Mouse (Mus musculus) thymus, postnatal 4 days (tissue): ENCODE measurements around the gene Magi2.
"Not testable (repeated sequence)": the region's sequence is repeated elsewhere in the genome, so short reads cannot be mapped to it uniquely, and the experiment has no call there.

Source experiments
- DNase-seq: peaks from one replicate; pipeline ENCODE4 v3.0.0; 2021

Gene Magi2

DNA sequence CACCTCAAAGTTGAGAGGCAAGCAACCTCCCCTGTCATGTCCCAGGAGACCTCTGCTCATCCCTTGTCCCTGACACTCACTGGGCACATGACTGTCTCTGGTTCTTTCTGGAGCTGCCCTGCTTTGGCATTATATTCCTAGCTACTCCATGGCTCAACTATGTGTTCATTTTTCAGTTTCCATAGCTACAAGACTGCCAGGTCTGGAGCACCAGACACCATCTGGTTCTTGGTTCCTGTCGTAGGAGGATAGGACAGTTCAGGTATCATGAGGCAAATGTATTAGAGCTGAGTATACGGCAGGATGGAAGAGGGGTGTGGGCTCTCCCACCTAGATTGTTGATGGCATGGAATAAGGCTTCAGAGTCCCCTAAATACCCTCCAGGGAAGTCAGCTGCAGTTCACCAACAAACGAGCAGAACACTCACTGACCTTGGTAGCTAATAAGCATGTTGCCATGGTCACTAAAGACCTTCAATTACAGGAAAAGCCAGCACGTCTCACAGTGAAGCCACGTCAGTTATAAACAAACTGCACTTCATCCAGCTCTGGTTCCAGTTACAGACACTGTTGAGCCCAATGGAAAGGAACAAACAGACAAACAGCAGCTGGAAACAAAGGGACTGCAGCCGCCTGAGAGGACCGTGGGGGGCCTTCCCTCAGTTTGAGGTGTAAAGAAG, 1449.5 kb downstream of the Magi2 start:
- no peak for DNase-seq

DNA sequence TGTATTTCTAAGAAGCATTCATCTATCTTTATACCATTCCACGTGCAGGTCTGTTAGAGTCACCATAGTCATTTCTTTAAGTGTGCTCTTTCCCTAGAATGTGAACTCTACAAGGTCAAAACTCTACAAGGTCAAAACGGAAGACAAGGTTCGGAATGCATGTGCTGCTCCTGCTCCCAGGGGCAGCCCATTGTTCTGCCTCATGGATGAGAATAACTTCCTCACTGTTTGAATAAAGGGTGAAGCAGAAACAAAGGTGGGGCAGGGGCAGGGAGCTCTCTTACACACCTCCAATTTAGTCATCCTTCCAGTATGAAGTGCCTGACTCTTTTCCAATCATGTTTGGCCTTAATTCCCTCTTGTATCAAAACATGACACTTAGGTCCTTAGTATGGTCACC, 1450.4 kb downstream of the Magi2 start:
- DNase-seq: no peak

GRCm38 (mm10) chr5:20678573-20678972, 1451.7 kb downstream of the Magi2 start:
- DNase-seq: no peak

DNA sequence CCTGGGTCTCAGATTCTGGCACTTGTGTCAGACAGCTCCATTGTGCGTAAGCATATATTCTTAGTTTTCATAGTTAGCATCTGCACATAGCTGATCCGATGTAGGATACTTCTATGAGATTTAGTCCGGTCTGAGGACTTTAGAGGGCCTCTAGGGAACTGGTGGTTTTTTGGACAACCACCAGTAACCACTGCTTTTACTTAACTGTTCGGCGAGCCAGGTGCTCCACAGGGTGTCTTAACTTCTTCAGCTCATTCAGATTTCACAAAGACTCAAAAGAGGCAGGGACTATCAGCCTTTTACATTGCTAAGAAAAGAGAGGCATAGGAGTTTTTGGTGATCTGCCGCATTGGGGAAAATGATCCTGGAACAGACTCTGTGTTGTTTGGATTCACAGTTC, 1453.1 kb downstream of the Magi2 start:
- no peak for DNase-seq

GRCm38 (mm10) chr5:20680833-20681530, 1454.1 kb downstream of the Magi2 start:
- DNase-seq: no peak

DNA sequence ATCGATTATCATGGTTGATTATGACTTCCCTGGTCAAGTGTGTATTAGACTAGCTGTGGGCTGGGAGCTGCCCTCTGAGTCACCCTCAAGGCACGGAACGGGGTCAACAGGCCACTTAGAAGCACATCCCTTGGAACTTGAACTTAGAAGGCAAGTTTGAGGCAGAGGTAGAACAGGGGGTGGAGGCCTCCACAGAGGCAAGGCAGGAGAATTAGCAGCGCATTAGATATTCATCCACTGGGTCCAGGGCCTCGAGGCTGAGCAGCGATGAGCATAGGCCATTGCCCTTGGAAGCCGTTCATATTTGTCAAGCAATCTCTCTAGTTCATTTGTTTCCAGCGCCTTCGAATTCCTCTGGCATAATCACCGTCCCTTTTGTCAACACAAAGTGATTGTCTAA, 1454.8 kb downstream of the Magi2 start:
- no peak for DNase-seq

DNA sequence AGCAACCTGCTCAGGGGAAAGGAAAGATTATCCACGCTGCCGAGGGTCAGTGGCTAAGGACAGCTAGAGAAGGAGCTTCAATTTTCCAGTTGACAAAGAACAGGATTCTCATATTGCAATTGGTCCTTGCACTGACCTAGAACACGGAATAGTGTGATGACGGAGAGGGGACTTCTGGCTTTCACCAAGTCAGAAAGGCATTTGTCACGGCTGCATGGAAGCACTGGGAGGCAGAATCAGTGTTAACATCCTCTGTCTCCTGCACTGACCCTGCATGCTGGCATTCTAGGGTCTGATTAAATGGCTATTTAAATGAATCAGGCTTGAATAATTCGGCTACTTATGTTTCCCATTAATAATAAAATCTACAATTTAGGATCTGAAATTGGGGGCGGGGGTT, 1455.4 kb downstream of the Magi2 start:
- no peak for DNase-seq

DNA sequence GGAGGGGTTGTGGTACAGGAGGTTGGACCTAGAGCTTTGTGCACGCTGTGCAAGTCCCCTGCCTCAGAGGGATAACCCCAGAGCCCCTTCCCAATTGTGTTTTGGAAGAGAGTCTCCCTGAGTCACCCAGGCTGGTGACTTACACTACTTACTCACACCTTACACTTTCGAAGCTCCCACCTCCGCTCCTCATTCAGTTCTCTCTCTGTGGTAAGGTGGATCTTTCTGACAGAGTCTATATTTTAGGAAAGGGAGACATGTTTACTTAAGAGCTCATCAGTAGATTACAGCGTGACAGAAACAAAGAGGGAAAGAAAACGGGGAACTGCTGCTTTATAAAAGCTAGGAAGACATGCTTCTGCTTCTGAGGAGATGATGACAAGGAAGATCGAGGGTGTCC, 1457.3 kb downstream of the Magi2 start:
- no peak for DNase-seq

DNA sequence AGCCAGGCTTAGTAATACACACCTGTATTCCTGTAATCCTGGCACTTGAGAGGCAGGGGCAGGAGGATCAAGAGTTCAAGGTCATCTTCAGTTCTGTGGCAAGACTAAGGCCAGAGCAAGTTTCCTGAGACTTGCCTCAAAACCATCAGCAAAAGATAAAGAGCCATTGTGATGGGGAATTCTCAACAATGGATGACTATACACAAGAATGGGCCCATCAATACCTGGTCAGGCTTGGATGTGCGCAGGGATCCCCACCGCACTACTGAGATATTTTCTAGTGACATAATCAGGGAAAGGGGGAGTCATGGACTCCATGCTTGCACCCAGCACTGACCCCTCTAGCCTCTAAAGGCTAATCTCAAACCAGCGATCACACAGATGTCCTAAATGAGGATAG, 1465.4 kb downstream of the Magi2 start:
- DNase-seq: no peak

DNA sequence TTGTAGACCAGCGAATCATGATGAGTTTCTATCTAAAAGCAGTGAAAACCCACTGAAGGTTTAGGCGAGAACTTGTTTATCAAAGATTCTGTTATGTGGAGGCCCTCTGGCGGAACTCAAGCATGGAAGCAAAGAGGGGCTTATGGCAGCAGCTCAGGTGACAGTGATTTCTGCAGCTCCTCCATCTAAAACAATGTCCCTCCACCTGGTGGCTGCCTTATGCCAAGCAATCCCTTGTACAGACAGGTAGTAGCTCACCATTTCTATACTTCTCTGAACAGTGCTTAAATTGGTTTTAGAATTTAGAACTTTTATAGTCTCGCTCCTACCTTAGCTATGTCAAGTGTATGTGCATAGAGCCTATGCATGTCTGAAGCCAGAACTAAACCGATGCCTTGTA, 1472.3 kb downstream of the Magi2 start:
- no peak for DNase-seq

DNA sequence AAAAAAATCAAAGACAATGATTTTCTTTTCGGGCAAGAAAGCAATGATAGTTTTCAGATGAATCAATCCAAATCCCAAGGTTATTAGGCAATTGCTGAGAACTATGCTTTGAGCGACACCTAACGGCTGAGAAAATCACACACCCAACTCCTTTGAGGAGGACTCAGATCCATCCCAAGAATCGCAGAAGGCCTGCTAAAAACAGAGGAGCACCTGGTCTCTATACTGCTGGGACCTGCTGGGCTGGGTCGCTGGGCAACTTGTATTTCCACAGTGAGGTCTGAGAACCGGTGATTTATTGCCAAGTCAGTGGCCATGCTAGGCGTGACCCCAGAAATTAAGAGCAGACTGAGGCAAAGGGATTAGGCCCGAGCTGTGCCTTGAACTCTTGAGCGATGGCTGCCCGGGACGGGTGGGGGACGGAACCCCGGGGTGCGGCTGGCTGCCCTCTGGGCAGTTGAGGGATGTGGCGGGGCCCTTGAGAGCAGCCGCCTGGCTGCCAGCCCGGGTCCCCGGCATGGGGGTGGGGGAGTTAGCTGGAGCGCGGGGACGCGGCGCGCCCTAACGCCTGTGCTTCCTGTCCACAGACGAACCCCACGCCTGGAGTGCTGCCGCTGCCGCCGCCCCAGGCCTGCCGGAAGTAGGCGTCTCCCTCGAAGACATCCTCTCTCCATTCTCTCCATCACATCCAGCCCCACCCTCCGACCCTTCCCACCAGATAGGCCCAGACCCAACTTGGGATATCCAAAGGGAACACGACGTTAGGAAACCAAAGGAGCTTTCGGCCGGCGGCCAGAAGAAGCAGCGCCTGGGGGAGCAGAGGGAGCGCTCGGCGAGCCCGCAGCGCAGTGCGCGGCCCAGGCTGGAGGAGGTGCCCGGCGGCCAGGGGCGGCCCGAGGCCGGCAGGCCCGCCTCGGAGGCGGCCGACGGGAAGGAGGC, 1474.9 kb downstream of the Magi2 start:
- peak; percentile 84 for DNase-seq

DNA sequence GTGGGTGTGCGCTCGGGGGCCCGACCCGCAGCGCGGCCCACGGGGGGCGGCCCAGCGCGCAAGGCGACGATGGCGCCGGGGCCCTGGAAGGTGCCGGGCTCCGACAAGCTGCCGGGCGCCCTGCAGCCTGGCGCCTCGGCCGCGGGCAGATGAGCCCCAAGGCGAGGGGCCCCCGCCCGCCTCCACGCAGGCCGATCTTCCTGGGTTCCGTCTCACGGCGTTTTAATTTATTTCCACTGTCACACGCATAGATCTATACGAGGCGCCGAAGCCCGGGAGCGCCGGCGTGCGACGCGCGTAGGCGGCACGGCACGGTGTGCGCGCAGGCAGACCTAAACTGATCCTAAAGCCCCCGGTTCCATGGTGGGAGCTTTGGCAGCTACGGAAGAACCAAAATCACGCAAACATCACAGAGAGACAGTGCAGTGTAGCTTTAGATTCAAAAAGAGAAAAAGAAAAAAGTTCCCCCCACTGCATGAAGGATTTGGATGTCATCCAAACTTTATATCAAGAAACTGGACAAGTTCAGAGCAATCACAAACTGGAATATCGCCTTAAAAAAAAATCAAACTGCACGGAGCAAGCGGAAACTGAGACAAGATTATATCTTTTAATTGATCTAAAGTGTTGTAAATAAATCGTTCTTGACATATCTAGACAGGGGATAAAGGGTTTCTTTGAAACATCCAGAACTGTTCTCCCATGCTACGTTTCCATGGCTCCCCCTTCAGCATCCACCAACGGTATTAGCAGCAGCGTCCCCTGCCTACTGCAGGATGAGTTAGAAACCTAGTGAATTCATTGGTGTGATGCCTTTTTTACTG, 1475.9 kb downstream of the Magi2 start:
- DNase-seq: peak; percentile 61

- DNase-seq: no peak
These were observed 1476.5 kb downstream of the Magi2 start for GRCm38 (mm10) chr5:20703304-20703700.

- DNase-seq: no peak
These were observed 1477.2 kb downstream of the Magi2 start for GRCm38 (mm10) chr5:20703971-20704575.

DNA sequence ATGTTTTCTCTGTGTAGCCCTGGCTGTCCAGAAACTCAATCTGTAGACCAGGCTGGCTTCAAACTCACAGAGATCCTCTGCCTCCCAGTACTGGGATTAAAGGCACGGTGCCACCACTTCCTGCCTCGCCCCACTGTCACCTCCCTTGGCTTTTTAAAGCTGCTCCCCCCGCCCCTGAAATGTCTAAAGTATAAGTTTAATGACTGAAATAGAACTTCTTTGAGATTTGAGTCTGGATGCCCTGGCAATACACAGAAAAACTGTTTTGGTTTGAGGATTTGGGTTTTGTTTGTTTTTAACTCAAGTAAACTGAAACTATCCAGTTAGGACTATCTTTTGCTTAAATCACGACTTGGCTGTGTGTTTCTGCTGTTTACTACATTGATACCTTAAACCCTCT, 1478.0 kb downstream of the Magi2 start:
- DNase-seq: no peak

GRCm38 (mm10) chr5:20706322-20707282, 1479.8 kb downstream of the Magi2 start:
- DNase-seq: not testable (repeated sequence)

DNA sequence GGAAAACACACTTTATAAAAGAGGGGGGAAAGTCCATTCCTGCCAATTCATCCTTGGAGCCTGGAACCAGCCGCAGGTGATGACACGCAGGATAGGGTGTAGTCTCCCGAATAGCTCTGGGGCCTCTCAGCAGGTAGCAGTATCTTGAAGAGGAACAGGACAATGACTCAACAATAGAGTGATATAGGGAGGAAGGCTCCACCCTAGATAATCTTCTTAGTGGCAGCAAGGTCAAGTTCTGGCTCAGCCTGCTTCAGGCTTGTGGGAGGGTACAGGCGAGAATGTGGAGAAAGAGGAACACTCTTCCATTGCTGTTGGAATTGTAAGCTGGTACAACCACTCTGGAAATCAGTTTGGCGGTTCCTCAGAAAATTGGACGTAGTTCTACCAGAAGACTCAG, 1484.0 kb downstream of the Magi2 start:
- not testable (repeated sequence) for DNase-seq

DNA sequence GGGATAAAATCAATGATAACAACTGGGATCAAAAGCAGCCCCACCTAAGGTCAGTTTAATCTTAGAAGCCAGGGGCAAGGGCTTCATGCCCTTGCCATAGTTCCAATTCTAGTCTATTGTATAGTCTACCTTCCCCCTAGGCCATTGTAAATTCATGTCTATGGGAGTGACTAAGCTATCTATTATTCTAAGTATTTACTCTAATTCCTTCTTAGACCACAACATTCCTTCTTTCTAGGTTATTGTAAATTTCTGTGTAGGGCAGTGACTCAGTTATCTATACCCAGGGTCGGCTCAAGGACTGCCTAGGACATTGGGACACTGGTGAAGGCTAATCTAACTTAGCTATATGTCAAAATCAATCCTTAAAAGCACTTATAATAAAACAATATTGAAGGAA, 1487.8 kb downstream of the Magi2 start:
- DNase-seq: not testable (repeated sequence)

DNA sequence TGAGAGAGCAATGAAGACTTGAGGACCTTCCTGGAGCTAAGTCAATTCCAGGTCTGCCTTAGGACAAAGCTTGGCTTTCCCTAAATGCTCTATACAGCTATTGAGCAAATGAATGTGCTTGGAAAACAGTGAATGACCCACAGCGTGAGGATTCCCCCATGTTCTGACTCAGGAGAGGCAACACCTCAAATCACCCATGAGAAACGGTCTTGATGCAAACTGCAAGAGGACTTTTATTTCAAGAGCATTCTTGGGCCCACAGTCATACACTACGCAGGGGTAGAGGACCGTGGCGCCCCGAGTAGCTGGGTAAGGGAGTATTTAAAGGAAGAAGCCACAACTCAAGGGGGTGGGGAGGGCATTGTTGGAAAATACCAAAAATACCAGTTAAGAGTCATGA, 1489.1 kb downstream of the Magi2 start:
- DNase-seq: not testable (repeated sequence)

GRCm38 (mm10) chr5:20720201-20720900, 1493.5 kb downstream of the Magi2 start:
- no peak for DNase-seq
